Mouse (Mus musculus) cortical plate, adult 2 months (tissue): ENCODE measurements around the gene Actr8. TPM values are rescaled to one million over a fixed set of nuclear protein-coding genes. Genes with fewer than 3 reads are reported as not detected.

Experiments used
- H3K27ac ChIP-seq: fragments of 200-500 bp; 2 replicates; pipeline ENCODE4 v1.5.1; 2012; ENCODE audit warnings: low read length, control low read depth, inconsistent platforms; ENCODE audit not compliant: insufficient read depth
- H3K4me1 ChIP-seq: fragments of 200-500 bp; 2 replicates; pipeline ENCODE4 v1.6.1; 2011; ENCODE audit warnings: low read length; ENCODE audit not compliant: control insufficient read depth, insufficient read depth
- H3K4me3 ChIP-seq: fragments of 200-500 bp; 2 replicates; pipeline ENCODE4 v1.5.1; 2011; ENCODE audit warnings: mild to moderate bottlenecking, low read length, control low read depth; ENCODE audit not compliant: insufficient read depth
- CTCF ChIP-seq: fragments of 200-500 bp; IDR thresholded peaks from 2 replicates; pipeline ENCODE4 v1.5.1; 2011; ENCODE audit warnings: mild to moderate bottlenecking, control low read depth, low read length; ENCODE audit not compliant: insufficient read depth; ENCODE audit errors: extremely low read depth
- POLR2A ChIP-seq: fragments of 200-500 bp; IDR thresholded peaks from 2 replicates; pipeline ENCODE4 v1.6.1; 2011; ENCODE audit warnings: mild to moderate bottlenecking, low read length, control low read depth; ENCODE audit not compliant: insufficient read depth; ENCODE audit errors: extremely low read depth
- polyA plus RNA-seq: library from polyadenylated mRNA; depleted of rRNA; stranded (reverse); fragments of >200 nt; gene quantifications from 2 replicates; pipeline ENCODE4 v1.2.3, GENCODE M21; 2012; rRNA removed

The Actr8 gene
- polyA plus RNA-seq, 1 experiment: 57.6 TPM

GRCm38 (mm10) chr14:30045704-30046220, 67.6 kb downstream of the Actr8 start:
- no peaks in the 10 kb centered on the region for H3K4me1 ChIP-seq
- TF ChIP-seq POLR2A (no peak), CTCF (no peak)
- H3K27ac ChIP-seq: no peak overlapping the region
- H3K4me3 ChIP-seq: no peak overlapping the region

DNA sequence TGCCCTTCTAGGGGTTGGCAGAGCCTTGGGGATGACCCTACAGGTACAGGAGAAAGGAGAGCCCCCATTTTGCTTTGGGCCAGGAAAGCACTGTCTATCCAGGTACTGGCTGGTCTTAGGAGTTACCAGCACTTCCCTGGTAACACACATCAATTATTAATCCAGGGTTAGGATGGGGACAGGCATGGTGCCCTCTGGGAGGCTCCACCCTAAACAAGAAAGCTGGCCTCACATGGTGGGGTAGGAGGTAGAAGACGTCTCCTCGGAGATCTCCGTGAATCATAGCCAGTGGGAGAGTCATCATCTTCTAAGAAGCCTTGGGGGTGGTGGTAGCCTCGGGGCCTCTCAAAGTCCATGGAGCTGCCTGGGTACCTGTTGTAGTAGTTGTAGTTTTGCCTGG, 68.8 kb downstream of the Actr8 start:
- no peak for TF ChIP-seq CTCF
- no peak for TF ChIP-seq POLR2A
- no peak overlapping the region for H3K27ac ChIP-seq
- H3K4me1 ChIP-seq: no peaks in the 10 kb centered on the region
- H3K4me3 ChIP-seq: no peak overlapping the region

- Histone ChIP-seq H3K4me3 (no peak overlapping the region), H3K4me1 (no peaks in the 10 kb centered on the region), H3K27ac (no peak overlapping the region)
- TF ChIP-seq POLR2A (no peak), CTCF (peak; percentile 21; the same call in 1 of the 2 replicates)
Measured at GRCm38 (mm10) chr14:30048049-30048448, 69.9 kb downstream of the Actr8 start.

DNA sequence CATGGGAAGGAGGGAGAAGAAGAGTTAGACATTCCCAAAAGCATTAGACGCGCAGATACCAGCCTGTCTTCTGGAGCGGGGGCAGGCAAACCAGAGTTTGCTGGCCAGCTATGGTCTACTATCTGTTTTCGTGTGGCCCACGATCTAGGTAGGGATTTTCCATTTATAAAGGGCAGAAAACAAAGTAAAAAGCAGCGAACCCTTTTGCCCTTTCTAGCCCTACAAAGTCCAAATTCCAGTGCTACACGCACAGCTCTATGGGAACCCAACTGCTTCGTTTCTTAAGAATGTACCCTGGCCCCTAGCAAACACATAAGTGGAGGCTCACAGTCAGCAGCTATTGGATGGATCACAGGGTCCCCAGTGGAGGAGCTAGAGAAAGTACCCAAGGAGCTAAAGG, 72.1 kb downstream of the Actr8 start:
- H3K4me3 ChIP-seq: no peak overlapping the region
- H3K4me1 ChIP-seq: no peaks in the 10 kb centered on the region
- no peak overlapping the region for H3K27ac ChIP-seq
- TF ChIP-seq CTCF (no peak), POLR2A (no peak)

DNA sequence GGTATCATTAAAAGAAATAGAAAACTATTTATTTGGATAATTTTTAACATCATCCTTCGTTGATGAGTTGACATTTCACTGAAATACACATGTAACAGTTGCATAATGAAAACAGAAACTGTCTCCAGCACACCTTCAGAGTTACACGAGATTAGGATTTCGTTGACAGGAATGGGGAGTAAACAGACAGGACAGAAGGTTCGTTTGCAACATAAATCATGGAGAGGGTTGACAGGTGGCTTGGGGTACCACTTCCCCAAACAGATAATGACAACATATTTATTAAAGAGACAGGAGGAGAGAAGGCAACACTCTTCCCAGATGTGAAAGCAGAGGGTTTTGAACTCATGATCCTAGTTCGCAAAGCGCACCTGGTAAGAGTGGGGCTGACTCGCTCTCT, 76.8 kb downstream of the Actr8 start:
- Histone ChIP-seq H3K4me1 (no peaks in the 10 kb centered on the region), H3K4me3 (no peak overlapping the region), H3K27ac (no peak overlapping the region)
- TF ChIP-seq POLR2A (no peak), CTCF (no peak)

Other genes with a start within 250 kb of the Actr8 start
- 184 and 206 TPM in 2 replicates for gene Selenok, start 10.0 kb upstream of the Actr8 start, polyA plus RNA-seq
- 1.7 and 1.8 TPM in 2 replicates for gene Il17rb, start 30.6 kb downstream of the Actr8 start, polyA plus RNA-seq
- gene Chdh, start 30.7 kb downstream of the Actr8 start, polyA plus RNA-seq: 2.2 and 2.3 TPM in 2 replicates